In genomic region chr7:29169231-29170065, GRCm38 (mm10) we compare ENCODE assay signal across 8 mouse cellular contexts. TPM values are rescaled to one million over a fixed set of nuclear protein-coding genes. Genes with fewer than 3 reads are reported as not detected.
DNase-seq lines count a peak whose midpoint lies in the region; ATAC-seq lines count a peak whose summit lies in the region.

No protein-coding gene starts in this region.

- peaks cover 19% of the 10 kb centered on the region for H3K36me3 ChIP-seq in embryonic facial prominence, embryonic 13.5 days
- peaks cover 27% of the 10 kb centered on the region for H3K36me3 ChIP-seq in limb, embryonic 12.5 days
- H3K36me3 ChIP-seq in midbrain, embryonic 12.5 days = peaks cover 12% of the 10 kb centered on the region
- H3K36me3 ChIP-seq in stomach, embryonic 15.5 days = peaks cover 10% of the 10 kb centered on the region; the same call in 1 of the 2 replicates

- H3K27ac ChIP-seq in embryonic facial prominence, embryonic 13.5 days = peak overlapping the region; percentile 69
- peak overlapping the region; percentile 64; the same call in 1 of the 2 replicates for H3K27ac ChIP-seq in limb, embryonic 12.5 days
- H3K27ac ChIP-seq in midbrain, embryonic 12.5 days (replicated peaks) = peak overlapping the region; percentile 83
- H3K27ac ChIP-seq in stomach, embryonic 15.5 days = peak overlapping the region; percentile 83

- peak; percentile 70 for ATAC-seq in embryonic facial prominence, embryonic 13.5 days (ENCODE audit: insufficient number of reproducible peaks, insufficient read depth, low FRiP score, low TSS enrichment, low read depth)
- ATAC-seq in limb, embryonic 12.5 days (ENCODE audit: insufficient number of reproducible peaks, insufficient read depth, low FRiP score, low TSS enrichment, low read depth) = peak; percentile 74
- peak; percentile 76 for ATAC-seq in midbrain, embryonic 12.5 days (ENCODE audit: low FRiP score, low read depth)
- peak; percentile 78 for ATAC-seq in stomach, embryonic 15.5 days (ENCODE audit: insufficient read depth, low FRiP score, low read depth)

- peak overlapping the region; percentile 76 for H3K9ac ChIP-seq in embryonic facial prominence, embryonic 13.5 days
- peak overlapping the region; percentile 64 for H3K9ac ChIP-seq in limb, embryonic 12.5 days (replicated peaks)
- H3K9ac ChIP-seq in midbrain, embryonic 12.5 days (replicated peaks) = peak overlapping the region; percentile 75
- H3K9ac ChIP-seq in stomach, embryonic 15.5 days = peak overlapping the region; percentile 25; the same call in 1 of the 2 replicates

- H3K27me3 ChIP-seq in embryonic facial prominence, embryonic 13.5 days = peaks cover 46% of the 10 kb centered on the region
- H3K27me3 ChIP-seq in limb, embryonic 12.5 days = peaks cover 63% of the 10 kb centered on the region
- H3K27me3 ChIP-seq in midbrain, embryonic 12.5 days = peaks cover 65% of the 10 kb centered on the region
- peaks cover 37% of the 10 kb centered on the region for H3K27me3 ChIP-seq in stomach, embryonic 15.5 days (replicated peaks)

- peaks cover 41% of the 10 kb centered on the region for H3K4me1 ChIP-seq in embryonic facial prominence, embryonic 13.5 days
- peaks cover 36% of the 10 kb centered on the region for H3K4me1 ChIP-seq in limb, embryonic 12.5 days (replicated peaks)
- H3K4me1 ChIP-seq in midbrain, embryonic 12.5 days = peaks cover 50% of the 10 kb centered on the region
- H3K4me1 ChIP-seq in stomach, embryonic 15.5 days = peaks cover 24% of the 10 kb centered on the region

- H3K9me3 ChIP-seq in embryonic facial prominence, embryonic 13.5 days = no peaks in the 10 kb centered on the region
- H3K9me3 ChIP-seq in limb, embryonic 12.5 days = no peaks in the 10 kb centered on the region
- H3K9me3 ChIP-seq in midbrain, embryonic 12.5 days = no peaks in the 10 kb centered on the region
- H3K9me3 ChIP-seq in stomach, embryonic 15.5 days = no peaks in the 10 kb centered on the region

- H3K4me2 ChIP-seq in embryonic facial prominence, embryonic 13.5 days = peak overlapping the region; percentile 88
- peak overlapping the region; percentile 83 for H3K4me2 ChIP-seq in limb, embryonic 12.5 days
- peak overlapping the region; percentile 77 for H3K4me2 ChIP-seq in midbrain, embryonic 12.5 days (replicated peaks)
- peak overlapping the region; percentile 81 for H3K4me2 ChIP-seq in stomach, embryonic 15.5 days

- DNase-seq in CD4-positive helper T cell, adult 2 months (ENCODE audit: low read depth, low spot score) = peak; percentile 47
- peak; percentile 53 for DNase-seq in adrenal gland, postnatal 4 days (ENCODE audit: low spot score in 2 of 2)
- peak; percentile 75 for DNase-seq in heart, adult 8-10 months (ENCODE audit: low spot score)
- peak; percentile 70 for DNase-seq in kidney, adult 18-20 months

- peak overlapping the region; percentile 68 for H3K4me3 ChIP-seq in embryonic facial prominence, embryonic 13.5 days
- peak overlapping the region; percentile 60 for H3K4me3 ChIP-seq in limb, embryonic 12.5 days (replicated peaks)
- peak overlapping the region; percentile 72 for H3K4me3 ChIP-seq in midbrain, embryonic 12.5 days
- peak overlapping the region; percentile 62 for H3K4me3 ChIP-seq in stomach, embryonic 15.5 days (replicated peaks)

- under 1% methylated on average over 25 of the region's 39 CpGs for WGBS in embryonic facial prominence, embryonic 13.5 days
- 2% methylated on average over 31 of the region's 39 CpGs for WGBS in limb, embryonic 12.5 days
- under 1% methylated on average over 25 of the region's 39 CpGs for WGBS in midbrain, embryonic 12.5 days
- under 1% methylated on average over 35 of the region's 39 CpGs for WGBS in stomach, embryonic 15.5 days

RNA-seq across cellular contexts. Expression of gene Ggn, which starts 0.6 kb away (rescaled TPM):
- 1 to 10 TPM; 1.8 to 2.5 TPM for total RNA-seq in adrenal gland, postnatal 4 days (2021)
- polyA plus RNA-seq in embryonic facial prominence, embryonic 13.5 days (2015; fragmentation: Nextera tagmentation; extraction: Ambion mirVana) = 0.51 and 1.3 TPM in 2 replicates
- under 1 TPM in 3 of 4 experiments, not detected in 1; 0.14 to 0.37 (median 0.28) TPM for total RNA-seq in heart, adult 8-10 months (2022)
- polyA plus RNA-seq in limb, embryonic 12.5 days (2016; fragmentation: Nextera tagmentation; extraction: Ambion mirVana) = 0.60 and 1.1 TPM in 2 replicates
- 0.78 and 0.85 TPM in 2 replicates for polyA plus RNA-seq in midbrain, embryonic 12.5 days (2016; fragmentation: Nextera tagmentation; extraction: Ambion mirVana)
- polyA plus RNA-seq in stomach, embryonic 15.5 days (2015; fragmentation: Nextera tagmentation; extraction: Ambion mirVana) = 0.42 and 0.66 TPM in 2 replicates

RNA-seq across cellular contexts. Expression of gene Spred3, which starts 0.8 kb away (rescaled TPM):
- 10 to 100 TPM; 14.5 to 15.8 TPM for total RNA-seq in adrenal gland, postnatal 4 days (2021)
- polyA plus RNA-seq in embryonic facial prominence, embryonic 13.5 days (2015; fragmentation: Nextera tagmentation; extraction: Ambion mirVana) = 4.5 and 4.9 TPM in 2 replicates
- under 1 TPM; 0.23 to 0.75 (median 0.52) TPM for total RNA-seq in heart, adult 8-10 months (2022)
- 5.0 and 6.6 TPM in 2 replicates for polyA plus RNA-seq in limb, embryonic 12.5 days (2016; fragmentation: Nextera tagmentation; extraction: Ambion mirVana)
- polyA plus RNA-seq in midbrain, embryonic 12.5 days (2016; fragmentation: Nextera tagmentation; extraction: Ambion mirVana) = 6.1 and 6.8 TPM in 2 replicates
- 1.9 and 2.2 TPM in 2 replicates for polyA plus RNA-seq in stomach, embryonic 15.5 days (2015; fragmentation: Nextera tagmentation; extraction: Ambion mirVana)

RNA-seq across cellular contexts. Expression of gene Psmd8, which starts 11.1 kb away (rescaled TPM):
- 100 to 1,000 TPM; 188 to 192 TPM for total RNA-seq in adrenal gland, postnatal 4 days (2021)
- 252 and 273 TPM in 2 replicates for polyA plus RNA-seq in embryonic facial prominence, embryonic 13.5 days (2015; fragmentation: Nextera tagmentation; extraction: Ambion mirVana)
- total RNA-seq in heart, adult 8-10 months (2022) = 100 to 1,000 TPM; 116 to 132 (median 121) TPM
- polyA plus RNA-seq in limb, embryonic 12.5 days (2016; fragmentation: Nextera tagmentation; extraction: Ambion mirVana) = 292 and 305 TPM in 2 replicates
- polyA plus RNA-seq in midbrain, embryonic 12.5 days (2016; fragmentation: Nextera tagmentation; extraction: Ambion mirVana) = 291 and 305 TPM in 2 replicates
- 225 and 237 TPM in 2 replicates for polyA plus RNA-seq in stomach, embryonic 15.5 days (2015; fragmentation: Nextera tagmentation; extraction: Ambion mirVana)

RNA-seq across cellular contexts. Expression of gene Fam98c, which starts 13.4 kb away (rescaled TPM):
- 10 to 100 TPM; 16.2 to 17.2 TPM for total RNA-seq in adrenal gland, postnatal 4 days (2021)
- polyA plus RNA-seq in embryonic facial prominence, embryonic 13.5 days (2015; fragmentation: Nextera tagmentation; extraction: Ambion mirVana) = 16.0 and 17.6 TPM in 2 replicates
- 10 to 100 TPM; 10.4 to 12.6 (median 10.8) TPM for total RNA-seq in heart, adult 8-10 months (2022)
- polyA plus RNA-seq in limb, embryonic 12.5 days (2016; fragmentation: Nextera tagmentation; extraction: Ambion mirVana) = 14.2 and 16.4 TPM in 2 replicates
- 17.4 and 20.4 TPM in 2 replicates for polyA plus RNA-seq in midbrain, embryonic 12.5 days (2016; fragmentation: Nextera tagmentation; extraction: Ambion mirVana)
- 24.8 and 26.7 TPM in 2 replicates for polyA plus RNA-seq in stomach, embryonic 15.5 days (2015; fragmentation: Nextera tagmentation; extraction: Ambion mirVana)

RNA-seq across cellular contexts. Expression of gene Rasgrp4, which starts 34.8 kb away (rescaled TPM):
- total RNA-seq in adrenal gland, postnatal 4 days (2021) = 1 to 10 TPM; 2.4 TPM
- 1.3 and 1.8 TPM in 2 replicates for polyA plus RNA-seq in embryonic facial prominence, embryonic 13.5 days (2015; fragmentation: Nextera tagmentation; extraction: Ambion mirVana)
- total RNA-seq in heart, adult 8-10 months (2022) = 1 to 10 TPM in 3 of 4 experiments, under 1 TPM in 1; 1.00 to 1.5 (median 1.2) TPM
- 0.93 and 1.3 TPM in 2 replicates for polyA plus RNA-seq in limb, embryonic 12.5 days (2016; fragmentation: Nextera tagmentation; extraction: Ambion mirVana)
- 0.63 and 0.71 TPM in 2 replicates for polyA plus RNA-seq in midbrain, embryonic 12.5 days (2016; fragmentation: Nextera tagmentation; extraction: Ambion mirVana)
- polyA plus RNA-seq in stomach, embryonic 15.5 days (2015; fragmentation: Nextera tagmentation; extraction: Ambion mirVana) = 0.75 and 0.76 TPM in 2 replicates

Comparison
In these comparisons a context has a peak if more than half of its experiments do, and no peak if none do; other contexts are left out.
1. Peak in every context shown above with its lines: DNase-seq, ATAC-seq, H3K4me3 ChIP-seq and H3K27ac ChIP-seq.
2. H3K9ac ChIP-seq: peak in every context shown above with its lines; median percentile 76 in embryonic facial prominence, embryonic 13.5 days; 75 in midbrain, embryonic 12.5 days; 64 in limb, embryonic 12.5 days; 25 in stomach, embryonic 15.5 days.